Mouse (Mus musculus) layer of hippocampus, adult 11-12 months (tissue): Measurements from ENCODE around the gene Atp8b4.
A peak's percentile ranks its signal among the peaks of the same experiment; 100 is the strongest.

ENCODE experiments used
- DNase-seq: peaks from one replicate; pipeline ENCODE4 v3.0.0; 2022; ENCODE audit warnings: low spot score

Gene Atp8b4

GRCm38 (mm10) chr2:126287942-126288341 lies 212.5 kb downstream of the Atp8b4 start:
- peak; percentile 8 for DNase-seq

DNA sequence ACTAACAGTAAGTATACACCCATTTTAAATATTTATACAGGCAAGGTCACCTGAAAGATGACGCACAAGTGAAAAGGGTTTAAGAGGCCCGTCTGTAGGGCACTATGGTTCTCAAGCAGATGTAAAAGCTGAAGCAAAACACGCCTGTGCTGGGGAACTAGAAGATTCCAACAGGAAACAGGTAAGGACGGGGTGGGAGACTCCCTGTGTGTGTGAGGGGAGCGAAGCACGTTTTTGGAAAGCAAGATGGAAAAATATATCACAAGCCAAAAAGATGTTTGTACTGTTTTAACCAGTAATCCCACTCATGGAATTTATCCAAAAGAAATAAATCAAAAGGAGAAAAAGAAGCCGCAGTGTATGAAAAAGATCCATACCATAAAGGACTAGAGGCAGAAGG lies 214.1 kb downstream of the Atp8b4 start:
- DNase-seq = no peak

- DNase-seq = no peak
These were observed 216.4 kb downstream of the Atp8b4 start for GRCm38 (mm10) chr2:126284071-126284470.

GRCm38 (mm10) chr2:126283086-126283485 lies 217.4 kb downstream of the Atp8b4 start:
- no peak for DNase-seq

DNA sequence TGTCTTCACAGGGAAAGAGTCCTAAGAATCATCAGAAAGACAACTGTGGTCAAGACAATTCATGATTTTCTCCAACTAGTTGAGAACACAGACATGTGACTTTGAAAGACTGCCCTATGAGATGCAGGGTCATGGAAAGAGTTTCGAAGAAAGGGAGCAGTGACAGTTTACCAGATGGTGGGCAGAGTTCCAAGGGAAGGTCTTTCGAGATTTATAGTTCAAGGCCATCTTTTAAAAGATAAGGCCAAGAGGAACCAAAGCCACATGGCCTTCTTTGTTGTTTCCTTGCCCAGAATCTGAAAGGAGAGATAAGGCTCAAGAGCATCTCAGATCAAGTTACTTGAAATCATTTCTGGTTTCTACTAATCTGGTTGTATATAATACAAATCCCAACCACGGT lies 225.0 kb downstream of the Atp8b4 start:
- DNase-seq = no peak

DNA sequence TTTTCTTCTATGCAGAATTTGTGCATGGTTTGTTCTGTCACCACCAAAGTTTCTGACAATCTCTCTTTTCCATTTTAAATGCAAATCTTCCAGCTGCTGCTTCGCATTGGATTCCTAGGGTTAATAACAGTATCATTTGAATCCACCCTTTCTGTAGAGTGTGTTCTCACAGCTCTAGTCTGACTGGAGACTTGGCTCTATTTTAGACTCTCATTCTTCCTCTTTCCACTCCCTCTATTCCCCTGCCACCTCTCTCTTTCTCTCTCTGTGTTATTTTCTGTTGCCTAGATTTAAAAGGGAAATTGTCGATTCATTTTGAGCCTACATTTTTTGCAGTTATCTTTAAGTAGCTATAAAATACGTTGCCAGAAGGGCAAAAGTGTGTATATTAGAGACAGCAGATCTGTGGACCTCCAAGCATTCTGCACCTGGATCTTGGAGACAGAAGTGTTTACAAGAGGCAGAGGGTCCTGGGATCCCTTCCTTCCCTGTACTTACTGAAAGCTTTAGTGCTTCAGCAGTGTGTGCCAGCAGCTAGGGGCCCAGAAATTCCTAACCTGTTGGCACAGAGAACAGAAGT lies 225.6 kb downstream of the Atp8b4 start:
- DNase-seq = no peak

DNA sequence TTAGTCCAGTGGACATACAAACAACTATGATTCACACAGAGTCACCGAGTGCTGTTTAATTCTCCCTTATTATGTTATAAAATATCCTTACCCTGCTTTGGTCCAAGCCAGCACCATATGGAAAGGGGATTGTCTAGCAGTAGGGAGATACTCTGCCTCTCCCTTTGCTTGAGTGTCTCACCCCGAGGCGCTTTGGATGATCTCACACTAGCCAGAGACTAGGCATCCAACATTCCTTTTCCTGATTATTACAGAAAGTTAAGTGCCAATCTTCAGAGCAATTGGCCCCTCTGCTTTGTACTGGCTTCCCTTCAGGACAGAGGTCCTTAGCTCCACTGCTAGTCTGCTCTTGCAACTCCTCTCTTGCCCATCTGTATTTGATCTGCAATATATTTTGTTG lies 226.2 kb downstream of the Atp8b4 start:
- no peak for DNase-seq
